Mouse (Mus musculus) intestine, embryonic 16.5 days (tissue): ENCODE data around the gene Ppa2. TPM values are rescaled to one million over a fixed set of nuclear protein-coding genes. Genes with fewer than 3 reads are reported as not detected.

Source experiments
- ATAC-seq: fragments of 200-750 bp; cut with Nextera tagmentation; 2 replicates; pipeline ENCODE4 v1.8.0; 2017; ENCODE audit warnings: moderate TSS enrichment, moderate library complexity
- H3K27ac ChIP-seq: fragments of 300-500 bp; sonication (generic); 2 replicates; pipeline ENCODE4 v1.5.1; 2014; ENCODE audit warnings: mild to moderate bottlenecking, low read length
- H3K27me3 ChIP-seq: fragments of 300-500 bp; sonication (generic); replicated peaks from 2 replicates; pipeline ENCODE4 v1.6.1; 2014; ENCODE audit warnings: low read length, control low read depth, mixed read lengths; ENCODE audit not compliant: control insufficient read depth, insufficient read depth
- H3K36me3 ChIP-seq: fragments of 300-500 bp; sonication (generic); 2 replicates; pipeline ENCODE4 v1.6.1; 2014; ENCODE audit warnings: low read length, control low read depth; ENCODE audit not compliant: control insufficient read depth, insufficient read depth
- H3K4me1 ChIP-seq: fragments of 300-500 bp; sonication (generic); 2 replicates; pipeline ENCODE4 v1.6.1; 2014; ENCODE audit warnings: low read length, control low read depth, mixed read lengths; ENCODE audit not compliant: control insufficient read depth, insufficient read depth
- H3K4me2 ChIP-seq: fragments of 300-500 bp; sonication (generic); 2 replicates; pipeline ENCODE4 v1.6.1; 2014; ENCODE audit warnings: low read depth, low read length, control low read depth
- H3K4me3 ChIP-seq: fragments of 300-500 bp; sonication (generic); 2 replicates; pipeline ENCODE4 v1.5.1; 2014; ENCODE audit warnings: mild to moderate bottlenecking, low read length
- H3K9ac ChIP-seq: fragments of 300-500 bp; sonication (generic); 2 replicates; pipeline ENCODE4 v1.6.1; 2014; ENCODE audit warnings: low read depth, low read length
- H3K9me3 ChIP-seq: fragments of 300-500 bp; sonication (generic); 2 replicates; pipeline ENCODE4 v1.6.1; 2016; ENCODE audit warnings: low read length, control low read depth; ENCODE audit not compliant: control insufficient read depth
- WGBS: fragments of 180-500 bp; shearing (Covaris S2); extraction: QIAGEN DNeasy Blood & Tissue Kit; methylation state at CpG from one replicate; pipeline ENCODE4 v1.1.7; 2014; 5-methylcytosine and 5-hydroxymethylcytosine counted together
- polyA plus RNA-seq: library from polyadenylated mRNA; unstranded; fragments of >200 nt; fragmentation: Nextera tagmentation; extraction: Ambion mirVana; gene quantifications from 2 replicates; pipeline ENCODE4 v1.2.1, GENCODE M21; 2015

The Ppa2 gene
- polyA plus RNA-seq, 1 experiment from 2014 or later = 149 TPM

- no peaks in the 10 kb centered on the region for H3K27me3 ChIP-seq
- no peak overlapping the region for H3K4me3 ChIP-seq
- H3K27ac ChIP-seq = no peak overlapping the region
- H3K4me2 ChIP-seq = no peak overlapping the region
- H3K9ac ChIP-seq = no peak overlapping the region
- H3K4me1 ChIP-seq = peaks cover 15% of the 10 kb centered on the region
- no peaks in the 10 kb centered on the region for H3K9me3 ChIP-seq
- H3K36me3 ChIP-seq = no peaks in the 10 kb centered on the region
- 71% methylated on average over 2 of the region's 2 CpGs for WGBS
- ATAC-seq = no peak
Observed at GRCm38 (mm10) chr3:133335166-133335565, 25.3 kb downstream of the Ppa2 start.

GRCm38 (mm10) chr3:133336400-133336799 lies 26.5 kb downstream of the Ppa2 start:
- peaks cover 15% of the 10 kb centered on the region for H3K4me1 ChIP-seq
- H3K9ac ChIP-seq = no peak overlapping the region
- H3K27me3 ChIP-seq = no peaks in the 10 kb centered on the region
- H3K4me3 ChIP-seq = no peak overlapping the region
- 81% methylated on average over 7 of the region's 7 CpGs for WGBS
- no peak overlapping the region for H3K4me2 ChIP-seq
- ATAC-seq = no peak
- H3K27ac ChIP-seq = no peak overlapping the region
- H3K36me3 ChIP-seq = 0 out of 2 replicates have a peak, but pooled peaks cover 3% of the 10 kb centered on the region
- no peaks in the 10 kb centered on the region for H3K9me3 ChIP-seq

DNA sequence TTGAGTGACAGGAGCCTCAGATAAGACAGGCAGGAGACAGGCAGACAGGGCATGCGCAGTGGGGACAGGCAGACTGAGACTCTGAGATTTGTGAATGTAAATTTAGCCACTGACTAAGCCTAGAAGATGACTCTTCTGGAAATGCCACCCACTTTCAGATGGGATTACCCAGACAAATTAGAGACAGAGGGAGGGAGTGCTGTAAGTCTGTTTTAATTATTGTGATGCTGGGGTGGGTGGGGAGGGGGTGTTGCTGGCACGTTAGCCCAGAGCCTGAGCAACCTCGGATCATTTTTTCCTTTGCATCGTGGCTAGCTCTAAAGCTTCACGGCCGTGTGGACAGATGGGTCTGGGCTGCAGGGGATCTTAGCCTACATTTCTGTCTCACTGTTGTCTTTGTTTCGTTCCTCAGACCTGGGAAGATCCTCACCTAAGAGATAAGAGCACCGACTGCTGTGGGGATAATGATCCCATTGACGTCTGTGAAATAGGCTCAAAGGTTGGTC lies 29.0 kb downstream of the Ppa2 start:
- no peak overlapping the region for H3K27ac ChIP-seq
- no peaks in the 10 kb centered on the region for H3K27me3 ChIP-seq
- H3K4me1 ChIP-seq = peaks cover 11% of the 10 kb centered on the region
- 0 out of 2 replicates have a peak, but pooled peaks cover 3% of the 10 kb centered on the region for H3K36me3 ChIP-seq
- no peak overlapping the region for H3K4me3 ChIP-seq
- no peak overlapping the region for H3K9ac ChIP-seq
- WGBS = 62% methylated on average over 9 of the region's 9 CpGs
- ATAC-seq = peak; percentile 33; the same call in 1 of the 2 replicates
- no peaks in the 10 kb centered on the region for H3K9me3 ChIP-seq
- H3K4me2 ChIP-seq = no peak overlapping the region

GRCm38 (mm10) chr3:133339411-133339823 lies 29.5 kb downstream of the Ppa2 start:
- peak; percentile 80 for ATAC-seq
- Histone ChIP-seq H3K9ac (no peak overlapping the region), H3K4me2 (no peak overlapping the region), H3K4me1 (peaks cover 6% of the 10 kb centered on the region), H3K36me3 (peaks cover 6% of the 10 kb centered on the region; the same call in 1 of the 2 replicates), H3K4me3 (no peak overlapping the region), H3K27ac (no peak overlapping the region), H3K27me3 (no peaks in the 10 kb centered on the region), H3K9me3 (no peaks in the 10 kb centered on the region)
- 32% methylated on average over 11 of the region's 11 CpGs for WGBS

DNA sequence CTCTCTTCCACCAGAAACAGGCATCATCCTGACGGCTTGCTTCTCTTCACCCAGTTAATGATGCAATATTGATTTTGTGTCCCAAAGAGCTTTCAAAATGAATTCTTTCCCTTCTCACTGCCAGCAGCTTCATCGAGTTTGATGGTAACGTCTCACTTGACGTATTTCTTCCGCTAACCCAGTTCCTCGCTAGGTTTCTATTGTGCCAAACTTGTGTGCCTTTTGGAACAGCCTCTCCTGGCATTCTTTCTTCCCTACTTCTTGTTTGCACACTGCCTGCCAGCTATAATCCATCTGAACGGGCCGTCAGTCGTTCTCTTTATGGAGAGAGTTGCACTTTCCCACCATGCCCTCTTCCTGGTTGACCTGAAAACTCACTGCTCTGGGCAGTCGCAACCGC lies 31.2 kb downstream of the Ppa2 start:
- Histone ChIP-seq H3K4me2 (no peak overlapping the region), H3K9ac (no peak overlapping the region), H3K27me3 (no peaks in the 10 kb centered on the region), H3K4me1 (peaks cover 4% of the 10 kb centered on the region; the same call in 1 of the 2 replicates), H3K9me3 (no peaks in the 10 kb centered on the region), H3K36me3 (peaks cover 6% of the 10 kb centered on the region; the same call in 1 of the 2 replicates), H3K4me3 (no peak overlapping the region), H3K27ac (no peak overlapping the region)
- no peak for ATAC-seq
- 86% methylated on average over 11 of the region's 11 CpGs for WGBS

- H3K9ac ChIP-seq = no peak overlapping the region
- H3K27ac ChIP-seq = no peak overlapping the region
- H3K9me3 ChIP-seq = no peaks in the 10 kb centered on the region
- H3K27me3 ChIP-seq = no peaks in the 10 kb centered on the region
- ATAC-seq = peak; percentile 58; the same call in 1 of the 2 replicates
- H3K36me3 ChIP-seq = peaks cover 13% of the 10 kb centered on the region
- no peak overlapping the region for H3K4me2 ChIP-seq
- H3K4me3 ChIP-seq = no peak overlapping the region
- 59% methylated on average over 7 of the region's 7 CpGs for WGBS
- no peaks in the 10 kb centered on the region for H3K4me1 ChIP-seq
Observed at GRCm38 (mm10) chr3:133347535-133347934, 37.6 kb downstream of the Ppa2 start.

DNA sequence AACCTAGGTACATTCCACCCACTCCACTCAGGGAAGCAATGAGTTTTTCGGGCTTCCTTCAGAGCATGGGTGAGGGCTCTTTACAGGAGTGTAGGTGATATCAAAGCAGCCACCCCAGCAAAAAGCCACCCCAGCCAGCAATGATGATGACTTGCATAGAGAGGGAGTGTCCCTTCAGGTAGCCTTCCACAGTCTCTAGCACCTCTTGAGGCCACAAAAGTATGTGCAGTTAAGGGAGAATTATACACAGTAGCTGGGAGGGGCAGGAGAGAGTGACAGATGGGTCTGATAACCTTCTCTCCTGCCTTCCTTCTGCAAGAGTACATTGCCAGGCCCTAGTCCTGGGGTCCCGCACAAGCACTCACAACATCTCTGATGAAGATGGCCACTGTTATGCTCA lies 38.9 kb downstream of the Ppa2 start:
- Histone ChIP-seq H3K4me3 (no peak overlapping the region), H3K4me1 (no peaks in the 10 kb centered on the region), H3K9ac (no peak overlapping the region), H3K36me3 (peaks cover 14% of the 10 kb centered on the region), H3K27ac (no peak overlapping the region), H3K4me2 (no peak overlapping the region), H3K9me3 (no peaks in the 10 kb centered on the region), H3K27me3 (no peaks in the 10 kb centered on the region)
- no peak for ATAC-seq
- WGBS = 98% methylated on average over 2 of the region's 2 CpGs

DNA sequence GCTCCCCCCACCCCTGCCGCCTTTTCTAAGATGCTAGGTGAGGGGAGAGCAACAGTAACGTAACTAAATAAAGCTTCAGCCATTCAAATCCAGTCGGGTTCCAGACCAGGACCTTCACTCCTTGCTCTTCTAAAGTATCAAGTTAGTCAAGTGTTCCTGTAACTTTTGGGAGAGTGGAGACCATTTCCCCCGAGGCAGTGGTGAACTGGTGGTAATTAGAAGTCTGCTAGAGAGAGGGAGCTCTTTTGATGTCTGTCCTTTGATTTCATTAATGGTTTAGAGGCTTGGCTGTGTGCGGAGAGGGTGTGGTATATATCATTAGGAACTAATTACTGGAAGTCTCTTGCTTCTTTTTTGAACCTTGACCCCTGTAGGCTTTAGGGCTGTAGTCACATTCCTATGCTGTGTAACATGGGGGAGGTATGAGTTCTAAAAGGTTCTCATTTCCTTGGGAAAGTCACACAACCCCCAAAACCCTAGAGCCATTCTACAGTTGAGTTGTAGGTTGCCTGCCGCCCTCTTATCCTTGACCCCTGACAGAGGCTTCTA lies 47.6 kb downstream of the Ppa2 start:
- Histone ChIP-seq H3K27ac (no peak overlapping the region), H3K4me3 (no peak overlapping the region), H3K9ac (no peak overlapping the region), H3K4me2 (no peak overlapping the region), H3K27me3 (no peaks in the 10 kb centered on the region), H3K9me3 (no peaks in the 10 kb centered on the region), H3K4me1 (no peaks in the 10 kb centered on the region), H3K36me3 (peaks cover 3% of the 10 kb centered on the region; the same call in 1 of the 2 replicates)
- 58% methylated on average over 6 of the region's 6 CpGs for WGBS
- ATAC-seq = peak; percentile 90

DNA sequence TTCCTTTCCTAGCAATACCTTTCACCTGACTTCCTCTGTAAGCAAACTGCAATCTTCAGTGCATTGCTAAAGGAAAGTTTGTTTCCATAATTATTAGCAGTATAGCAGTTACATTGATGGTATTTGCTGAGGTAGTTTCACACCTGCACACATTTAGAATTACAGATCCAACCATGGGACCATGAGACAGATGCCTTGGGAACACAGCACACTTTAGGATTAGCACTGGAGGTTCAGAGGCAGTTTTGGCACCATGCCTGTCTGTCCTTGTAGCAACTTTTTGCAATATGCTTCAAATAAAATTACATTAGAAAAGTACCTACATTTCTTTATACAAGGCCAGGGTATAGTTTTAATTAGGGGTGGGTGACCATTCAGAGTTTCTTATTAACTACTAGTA lies 48.1 kb downstream of the Ppa2 start:
- Histone ChIP-seq H3K4me3 (no peak overlapping the region), H3K36me3 (peaks cover 3% of the 10 kb centered on the region; the same call in 1 of the 2 replicates), H3K4me2 (no peak overlapping the region), H3K27me3 (no peaks in the 10 kb centered on the region), H3K27ac (no peak overlapping the region), H3K4me1 (no peaks in the 10 kb centered on the region), H3K9ac (no peak overlapping the region), H3K9me3 (no peaks in the 10 kb centered on the region)
- no peak; the same call in 1 of the 2 replicates for ATAC-seq

GRCm38 (mm10) chr3:133361406-133361805 lies 51.5 kb downstream of the Ppa2 start:
- no peaks in the 10 kb centered on the region; the same call in 1 of the 2 replicates for H3K36me3 ChIP-seq
- H3K4me1 ChIP-seq = no peaks in the 10 kb centered on the region
- H3K27me3 ChIP-seq = no peaks in the 10 kb centered on the region
- no peaks in the 10 kb centered on the region for H3K9me3 ChIP-seq
- H3K4me3 ChIP-seq = no peak overlapping the region
- H3K27ac ChIP-seq = no peak overlapping the region
- no peak for ATAC-seq
- no peak overlapping the region for H3K4me2 ChIP-seq
- 62% methylated on average over 1 of the region's 1 CpGs for WGBS
- H3K9ac ChIP-seq = no peak overlapping the region
